Mouse (Mus musculus) heart, embryonic 14.5 days (tissue): Measurements from ENCODE around the gene Klhl9. TPM values are rescaled to one million over a fixed set of nuclear protein-coding genes. Genes with fewer than 3 reads are reported as not detected.

Source experiments
- ATAC-seq: fragments of 200-750 bp; cut with Nextera tagmentation; 2 replicates; pipeline ENCODE4 v1.8.0; 2017; ENCODE audit warnings: low read depth, moderate TSS enrichment; ENCODE audit not compliant: insufficient number of reproducible peaks, insufficient read depth, low FRiP score
- H3K27ac ChIP-seq, 2 experiments: fragments of 200-500 bp in 1 of 2; fragments of 300-500 bp in 1 of 2; sonication (generic) in 1 of 2; replicated peaks in 1 of 2; 2 replicates each; pipeline ENCODE4 v1.5.1; 2012 to 2014; ENCODE audit warnings: low read depth in 2 of 2, low read length in 2 of 2, control low read depth in 1 of 2, mild to moderate bottlenecking in 1 of 2, mixed read lengths in 1 of 2; ENCODE audit not compliant: control insufficient read depth in 1 of 2, insufficient read depth in 1 of 2
- H3K27me3 ChIP-seq: fragments of 300-500 bp; sonication (generic); 2 replicates; pipeline ENCODE4 v1.6.1; 2014; ENCODE audit warnings: mild to moderate bottlenecking, low read length, control low read depth; ENCODE audit not compliant: control insufficient read depth, insufficient read depth
- H3K36me3 ChIP-seq: fragments of 300-500 bp; sonication (generic); 2 replicates; pipeline ENCODE4 v1.6.1; 2014; ENCODE audit warnings: mild to moderate bottlenecking, control low read depth, low read length, mixed read lengths; ENCODE audit not compliant: control insufficient read depth, insufficient read depth
- H3K4me1 ChIP-seq, 2 experiments: fragments of 200-500 bp in 1 of 2; fragments of 300-500 bp in 1 of 2; sonication (generic) in 1 of 2; 2 replicates each; pipeline ENCODE4 v1.6.1; 2012 to 2014; ENCODE audit warnings: low read length in 2 of 2, control low read depth in 1 of 2, mixed read lengths in 1 of 2; ENCODE audit not compliant: control insufficient read depth in 2 of 2, insufficient read depth in 2 of 2
- H3K4me2 ChIP-seq: fragments of 300-500 bp; sonication (generic); 2 replicates; pipeline ENCODE4 v1.6.1; 2014; ENCODE audit warnings: mild to moderate bottlenecking, low read length
- H3K4me3 ChIP-seq, 2 experiments: fragments of 200-500 bp in 1 of 2; fragments of 300-500 bp in 1 of 2; sonication (generic) in 1 of 2; 2 replicates each; pipeline ENCODE4 v1.5.1; 2012 to 2014; ENCODE audit warnings: low read length in 2 of 2, mild to moderate bottlenecking in 2 of 2, control low read depth in 1 of 2, low read depth in 1 of 2, moderate library complexity in 1 of 2; ENCODE audit not compliant: control insufficient read depth in 1 of 2, insufficient read depth in 1 of 2
- H3K9ac ChIP-seq: fragments of 300-500 bp; sonication (generic); 2 replicates; pipeline ENCODE4 v1.6.1; 2014; ENCODE audit warnings: mild to moderate bottlenecking, low read length
- H3K9me3 ChIP-seq: fragments of 300-500 bp; sonication (generic); 2 replicates; pipeline ENCODE4 v1.6.1; 2016; ENCODE audit warnings: low read length, control low read depth; ENCODE audit not compliant: control insufficient read depth
- WGBS: fragments of 180-500 bp; shearing (Covaris S2); extraction: QIAGEN DNeasy Blood & Tissue Kit; methylation state at CpG from one replicate; pipeline ENCODE4 v1.1.7; 2014; 5-methylcytosine and 5-hydroxymethylcytosine counted together
- polyA plus RNA-seq: library from polyadenylated mRNA; unstranded; fragments of >200 nt; fragmentation: Nextera tagmentation; extraction: Ambion mirVana; gene quantifications from 2 replicates; pipeline ENCODE4 v1.2.1, GENCODE M21; 2014

The Klhl9 gene
- polyA plus RNA-seq, 1 experiment from 2014 or later: 108 TPM

- Histone ChIP-seq H3K36me3 (no peaks in the 10 kb centered on the region), H3K4me3 (no peak overlapping the region), H3K27me3 (no peaks in the 10 kb centered on the region), H3K27ac (no peak overlapping the region), H3K4me1 (peaks cover 0 to 3% of the 10 kb centered on the region in 2 experiments; a peak in 2 of 4 replicates), H3K9me3 (no peaks in the 10 kb centered on the region), H3K9ac (no peak overlapping the region), H3K4me2 (no peak overlapping the region)
- ATAC-seq: no peak
- 83% methylated on average over 6 of the region's 6 CpGs for WGBS
These were observed 16.8 kb upstream of the Klhl9 start for GRCm38 (mm10) chr4:88739036-88739435.

- Histone ChIP-seq H3K4me3 (no peak overlapping the region), H3K4me2 (no peak overlapping the region), H3K4me1 (peaks cover 0 to 3% of the 10 kb centered on the region in 2 experiments; a peak in 2 of 4 replicates), H3K36me3 (no peaks in the 10 kb centered on the region), H3K9ac (no peak overlapping the region), H3K27me3 (no peaks in the 10 kb centered on the region), H3K9me3 (no peaks in the 10 kb centered on the region), H3K27ac (no peak overlapping the region)
- 5% methylated on average over 2 of the region's 2 CpGs for WGBS
- ATAC-seq: no peak
These were observed 16.2 kb upstream of the Klhl9 start for GRCm38 (mm10) chr4:88738480-88738879.

- Histone ChIP-seq H3K36me3 (no peaks in the 10 kb centered on the region), H3K27ac (no peak overlapping the region), H3K27me3 (no peaks in the 10 kb centered on the region), H3K9me3 (no peaks in the 10 kb centered on the region), H3K4me3 (no peak overlapping the region), H3K9ac (no peak overlapping the region), H3K4me1 (no peaks in the 10 kb centered on the region), H3K4me2 (no peak overlapping the region)
- no peak for ATAC-seq
- 0% methylated on average over 1 of the region's 1 CpGs for WGBS
These were observed 5.1 kb upstream of the Klhl9 start for GRCm38 (mm10) chr4:88727324-88727723.

GRCm38 (mm10) chr4:88726727-88727126 lies 4.5 kb upstream of the Klhl9 start:
- Histone ChIP-seq H3K27me3 (no peaks in the 10 kb centered on the region), H3K4me1 (no peaks in the 10 kb centered on the region), H3K27ac (no peak overlapping the region), H3K4me3 (no peak overlapping the region), H3K9ac (no peak overlapping the region), H3K36me3 (no peaks in the 10 kb centered on the region), H3K9me3 (no peaks in the 10 kb centered on the region), H3K4me2 (no peak overlapping the region)
- 75% methylated on average over 6 of the region's 6 CpGs for WGBS
- ATAC-seq: no peak

- H3K4me3 ChIP-seq: no peak overlapping the region
- no peak overlapping the region for H3K27ac ChIP-seq
- WGBS: 69% methylated on average over 8 of the region's 8 CpGs
- peaks cover 22% of the 10 kb centered on the region for H3K36me3 ChIP-seq
- no peaks in the 10 kb centered on the region for H3K27me3 ChIP-seq
- no peak overlapping the region for H3K4me2 ChIP-seq
- no peaks in the 10 kb centered on the region for H3K9me3 ChIP-seq
- no peak for ATAC-seq
- no peak overlapping the region for H3K9ac ChIP-seq
- H3K4me1 ChIP-seq: peaks cover 3 to 13% of the 10 kb centered on the region in 2 experiments
These were observed 1.3 kb upstream of the Klhl9 start for GRCm38 (mm10) chr4:88723497-88724090.

GRCm38 (mm10) chr4:88718715-88719114 lies 3.5 kb downstream of the Klhl9 start:
- peak overlapping the region; percentile 26 to 89; a peak in 3 of 4 replicates for H3K4me3 ChIP-seq
- peak overlapping the region; percentile 77 for H3K4me2 ChIP-seq
- ATAC-seq: no peak
- H3K27ac ChIP-seq: no peak overlapping the region
- peaks cover 5 to 32% of the 10 kb centered on the region in 2 experiments for H3K4me1 ChIP-seq
- no peaks in the 10 kb centered on the region for H3K9me3 ChIP-seq
- 20% methylated on average over 1 of the region's 1 CpGs for WGBS
- no peaks in the 10 kb centered on the region for H3K27me3 ChIP-seq
- H3K9ac ChIP-seq: peak overlapping the region; percentile 61
- H3K36me3 ChIP-seq: peaks cover 57% of the 10 kb centered on the region

GRCm38 (mm10) chr4:88715059-88715458 lies 7.2 kb downstream of the Klhl9 start:
- peaks cover 45% of the 10 kb centered on the region for H3K36me3 ChIP-seq
- H3K4me3 ChIP-seq: no peak overlapping the region
- peaks cover 2 to 21% of the 10 kb centered on the region in 2 experiments; a peak in 3 of 4 replicates for H3K4me1 ChIP-seq
- no peak overlapping the region for H3K27ac ChIP-seq
- ATAC-seq: no peak
- H3K9ac ChIP-seq: no peak overlapping the region
- no peak overlapping the region for H3K4me2 ChIP-seq
- no peaks in the 10 kb centered on the region for H3K27me3 ChIP-seq
- no peaks in the 10 kb centered on the region for H3K9me3 ChIP-seq

- no peak for ATAC-seq
- peaks cover 39% of the 10 kb centered on the region for H3K36me3 ChIP-seq
- WGBS: 86% methylated on average over 1 of the region's 1 CpGs
- no peaks in the 10 kb centered on the region for H3K27me3 ChIP-seq
- no peak overlapping the region for H3K9ac ChIP-seq
- H3K27ac ChIP-seq: no peak overlapping the region
- no peak overlapping the region for H3K4me3 ChIP-seq
- H3K9me3 ChIP-seq: no peaks in the 10 kb centered on the region
- H3K4me1 ChIP-seq: peaks cover 2 to 19% of the 10 kb centered on the region in 2 experiments; a peak in 3 of 4 replicates
- H3K4me2 ChIP-seq: no peak overlapping the region
These were observed 8.0 kb downstream of the Klhl9 start for GRCm38 (mm10) chr4:88714281-88714680.
